Mouse (Mus musculus) kidney, adult 9 months (tissue): Measurements from ENCODE around the gene Pus7.
"Not testable (repeated sequence)": the region's sequence is repeated elsewhere in the genome, so short reads cannot be mapped to it uniquely, and the experiment has no call there.

Experiments
- DNase-seq: peaks from one replicate; pipeline ENCODE4 v3.0.0; 2022

The Pus7 gene

GRCm38 (mm10) chr5:23749882-23750281 is 33.6 kb downstream of the Pus7 start:
- DNase-seq, result no peak

- no peak for DNase-seq
These were observed 40.2 kb downstream of the Pus7 start for GRCm38 (mm10) chr5:23743261-23743660.

- DNase-seq, result no peak
These were observed 46.4 kb downstream of the Pus7 start for GRCm38 (mm10) chr5:23737111-23737510.

- no peak for DNase-seq
These were observed 47.1 kb downstream of the Pus7 start for GRCm38 (mm10) chr5:23736366-23736765.

DNA sequence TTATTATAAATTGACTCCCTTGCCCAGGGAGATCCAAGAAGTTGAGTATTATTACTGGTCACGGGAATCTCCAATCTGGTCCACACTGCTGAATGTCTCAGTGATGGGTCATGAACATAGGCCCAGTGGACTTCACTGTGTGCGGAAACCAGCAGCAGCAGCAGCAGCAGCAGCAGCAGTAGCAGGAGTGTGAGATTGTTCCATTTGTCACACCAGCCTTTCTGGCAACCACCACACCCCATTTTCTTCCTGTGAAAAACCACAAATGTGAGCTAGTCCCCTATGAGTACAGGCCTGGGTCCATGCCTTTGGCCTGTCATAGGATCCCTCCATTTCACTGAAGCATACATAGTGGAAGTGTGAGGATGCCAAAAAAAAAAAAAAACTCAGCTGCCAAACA is 61.6 kb downstream of the Pus7 start:
- no peak for DNase-seq

- DNase-seq, result no peak
These were observed 64.6 kb downstream of the Pus7 start for GRCm38 (mm10) chr5:23718881-23719328.

DNA sequence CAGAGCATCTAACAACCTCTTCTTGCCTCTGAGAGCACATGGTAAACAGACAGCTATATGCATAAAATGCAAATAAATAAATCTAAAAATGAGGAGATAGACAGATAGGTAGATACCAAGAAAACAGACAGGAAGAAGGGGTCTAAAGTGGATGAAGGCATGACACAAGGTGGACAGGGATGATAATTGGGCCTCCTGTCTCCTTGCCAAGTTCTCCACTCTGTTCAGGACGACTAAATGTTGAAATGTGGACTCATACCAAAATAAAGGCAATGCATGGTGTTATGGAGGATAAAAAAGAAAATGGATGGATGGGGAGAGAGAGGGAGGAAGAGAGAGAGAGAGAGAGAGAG is 65.4 kb downstream of the Pus7 start:
- no peak for DNase-seq

GRCm38 (mm10) chr5:23717469-23718181 is 65.9 kb downstream of the Pus7 start:
- DNase-seq, result no peak

GRCm38 (mm10) chr5:23713401-23714335 is 69.8 kb downstream of the Pus7 start:
- DNase-seq, result no peak

GRCm38 (mm10) chr5:23712130-23713001 is 71.1 kb downstream of the Pus7 start:
- peak; percentile 79 for DNase-seq

DNA sequence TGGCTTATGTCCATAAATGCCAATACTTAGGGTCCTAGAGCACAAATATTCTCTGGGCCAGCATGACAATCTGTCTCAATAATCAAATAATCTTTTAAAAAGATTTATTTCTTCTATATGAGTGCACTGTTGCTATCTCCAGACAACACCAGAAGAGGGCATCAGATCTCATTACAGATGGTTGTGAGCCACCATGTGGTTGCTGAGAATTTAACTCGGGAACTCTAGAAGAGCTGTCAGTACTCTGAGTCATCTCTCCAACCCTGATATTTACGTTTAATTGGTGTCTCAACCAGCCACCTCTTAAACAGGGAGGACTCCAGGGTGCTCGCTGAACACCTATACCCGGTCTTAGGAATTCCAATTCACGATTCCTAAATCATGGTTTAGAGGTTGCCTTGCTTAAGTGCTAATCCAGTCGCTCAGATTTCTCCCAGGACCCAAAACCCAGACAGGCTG is 71.8 kb downstream of the Pus7 start:
- DNase-seq, result peak; percentile 42

GRCm38 (mm10) chr5:23711244-23711643 is 72.3 kb downstream of the Pus7 start:
- DNase-seq, result no peak

GRCm38 (mm10) chr5:23709661-23710060 is 73.8 kb downstream of the Pus7 start:
- DNase-seq, result no peak

DNA sequence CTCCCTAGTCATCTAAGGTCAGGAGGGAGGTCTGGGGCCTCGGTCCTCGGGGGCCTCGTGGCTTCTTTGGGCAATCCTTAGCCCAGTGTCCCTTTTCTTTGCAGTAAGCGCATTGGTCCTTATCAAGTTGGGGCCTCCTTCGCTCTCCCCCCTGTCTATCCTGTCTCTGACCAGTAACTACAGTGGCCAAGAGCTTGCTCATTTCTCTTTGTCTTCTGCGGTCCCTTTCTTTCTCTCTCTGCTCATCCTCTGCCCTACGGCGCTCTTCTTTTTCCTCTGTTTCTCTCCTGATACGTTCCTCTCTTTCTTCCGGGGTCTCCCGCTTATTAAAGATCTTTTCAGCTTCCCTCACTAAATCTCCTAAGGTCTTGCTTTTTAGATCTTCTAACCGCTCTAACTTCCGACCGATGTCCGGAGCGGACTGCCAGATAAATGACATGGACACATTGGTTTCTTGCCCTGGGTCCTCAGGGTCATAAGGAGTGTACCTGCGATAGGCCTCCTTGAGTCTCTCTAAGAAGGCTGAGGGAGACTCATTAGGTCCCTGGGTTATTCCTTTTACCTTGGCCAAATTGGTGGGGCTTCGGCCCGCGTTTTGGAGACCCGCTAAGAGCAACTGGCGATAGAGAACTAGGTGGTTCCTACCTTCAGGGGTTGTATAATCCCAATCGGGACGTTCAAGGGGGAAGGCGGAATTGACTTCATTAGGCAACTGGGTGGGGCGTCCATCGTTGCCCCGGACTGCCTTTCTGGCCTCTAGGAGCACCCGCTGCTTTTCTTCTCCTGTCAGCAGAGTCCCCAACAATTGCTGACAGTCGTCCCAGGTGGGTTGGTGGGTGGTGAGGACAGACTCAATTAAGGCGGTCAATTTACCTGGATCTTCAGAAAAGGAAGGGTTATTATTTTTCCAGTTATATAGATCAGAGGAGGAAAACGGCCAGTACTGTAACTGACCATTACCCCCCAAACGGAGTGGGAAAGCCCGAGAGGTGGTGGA is 76.6 kb downstream of the Pus7 start:
- DNase-seq, result not testable (repeated sequence)

DNA sequence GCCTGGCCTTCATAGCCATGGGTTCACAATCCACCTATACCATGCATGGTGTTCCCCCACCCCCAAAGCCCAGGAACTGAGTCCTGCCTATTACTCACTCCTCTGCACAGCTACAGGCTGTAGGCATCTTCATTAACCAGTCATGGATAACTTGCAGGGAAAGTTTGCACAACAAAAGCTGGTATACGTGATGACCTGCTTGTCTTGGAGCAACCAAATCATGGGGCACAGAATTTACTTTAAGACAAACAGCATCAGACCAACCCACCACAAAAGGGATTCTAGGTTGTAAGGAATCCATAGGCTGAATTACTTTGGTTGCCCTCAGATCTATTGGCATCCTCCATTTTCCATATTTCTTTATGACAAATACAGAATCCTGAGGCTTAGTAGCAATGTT is 86.1 kb downstream of the Pus7 start:
- DNase-seq, result no peak
